Mouse (Mus musculus) CH12.LX (cell line): ENCODE measurements at regions not wholly inside any gene's neighbourhood (a gene's known extent, or its start where the extent isn't known, plus 50 kb on each side); places are given as distances from the start of the nearest gene placed in this dataset.

ENCODE experiments used
- CTCF ChIP-seq, 2 experiments: IDR thresholded peaks in 1 of 2; conservative IDR thresholded peaks in 1 of 2; 2 replicates each; pipeline ENCODE4 v1.5.1; 2011 to 2012; ENCODE audit warnings: low read depth in 2 of 2, low read length in 2 of 2, improper control_type of control experiment in 1 of 2, inconsistent platforms in 1 of 2, mild to moderate bottlenecking in 1 of 2, moderate library complexity in 1 of 2
- SIN3A ChIP-seq: IDR thresholded peaks from 2 replicates; pipeline ENCODE4 v1.6.1; 2012; ENCODE audit warnings: low read length, improper control_type of control experiment, inconsistent platforms
- SMC3 ChIP-seq: IDR thresholded peaks from 2 replicates; pipeline ENCODE4 v1.6.1; 2011; ENCODE audit warnings: low read depth, low read length, improper control_type of control experiment
- ZNF384 ChIP-seq: IDR thresholded peaks from 2 replicates; pipeline ENCODE4 v1.6.1; 2012; ENCODE audit warnings: low read depth, low read length, improper control_type of control experiment, inconsistent platforms

GRCm38 (mm10) chr2:11083536-11083935 lies 88.4 kb upstream of the Prkcq start:
- no peak for TF ChIP-seq CTCF (conservative IDR thresholded peaks at IDR 0.05 in 1 of 2, IDR thresholded peaks at IDR 0.05 in 1 of 2; ENCODE audit: low read depth in 2 of 2, low read length in 2 of 2)
- no peak for TF ChIP-seq ZNF384
- no peak for TF ChIP-seq SMC3
- TF ChIP-seq SIN3A = no peak
